Mouse (Mus musculus): ENCODE measurements around the gene Schip1.

The Schip1 gene

GRCm38 (mm10) chr3:68545898-68546297 is 481.3 kb downstream of the Schip1 start:
- in situ Hi-C loops (cut with MboI, MseI): loop anchor here (25.0 kb wide), 1 partner anchor 484 kb away; the partner anchor contains the start of gene Schip1

GRCm38 (mm10) chr3:68555087-68555662 is 490.6 kb downstream of the Schip1 start:
- in situ Hi-C loops (cut with MboI, MseI): no loop called here

- in situ Hi-C loops (cut with MboI, MseI): no loop called here
These were observed 492.3 kb downstream of the Schip1 start for GRCm38 (mm10) chr3:68556891-68557290.

- in situ Hi-C loops (cut with MboI, MseI): no loop called here
These were observed 494.1 kb downstream of the Schip1 start for GRCm38 (mm10) chr3:68558744-68559143.

- in situ Hi-C loops (cut with MboI, MseI): no loop called here
These were observed 495.5 kb downstream of the Schip1 start for GRCm38 (mm10) chr3:68560057-68560456.

GRCm38 (mm10) chr3:68562838-68563237 is 498.2 kb downstream of the Schip1 start:
- in situ Hi-C loops (cut with MboI, MseI): no loop called here

- in situ Hi-C loops (cut with MboI, MseI): no loop called here
These were observed 499.3 kb downstream of the Schip1 start for GRCm38 (mm10) chr3:68563922-68564321.

- in situ Hi-C loops (cut with MboI, MseI): no loop called here
These were observed 500.5 kb downstream of the Schip1 start for GRCm38 (mm10) chr3:68564978-68565674.

- in situ Hi-C loops (cut with MboI, MseI): no loop called here
These were observed 501.1 kb downstream of the Schip1 start for GRCm38 (mm10) chr3:68565675-68566055.

- in situ Hi-C loops (cut with MboI, MseI): no loop called here
These were observed 503.0 kb downstream of the Schip1 start for GRCm38 (mm10) chr3:68567581-68567980.

- in situ Hi-C loops (cut with MboI, MseI): no loop called here
These were observed 503.5 kb downstream of the Schip1 start for GRCm38 (mm10) chr3:68568149-68568548.

- in situ Hi-C loops (cut with MboI, MseI): no loop called here
These were observed 504.1 kb downstream of the Schip1 start for GRCm38 (mm10) chr3:68568716-68569115.

GRCm38 (mm10) chr3:68570319-68570718 is 505.7 kb downstream of the Schip1 start:
- in situ Hi-C loops (cut with MboI, MseI): no loop called here

GRCm38 (mm10) chr3:68572249-68573225 is 507.9 kb downstream of the Schip1 start:
- in situ Hi-C loops (cut with MboI, MseI): no loop called here

- in situ Hi-C loops (cut with MboI, MseI): no loop called here
These were observed 508.6 kb downstream of the Schip1 start for GRCm38 (mm10) chr3:68573226-68573624.

GRCm38 (mm10) chr3:68574097-68574496 is 509.5 kb downstream of the Schip1 start:
- in situ Hi-C loops (cut with MboI, MseI): no loop called here

GRCm38 (mm10) chr3:68574565-68574964 is 510.0 kb downstream of the Schip1 start:
- in situ Hi-C loops (cut with MboI, MseI): no loop called here

GRCm38 (mm10) chr3:68575636-68576340 is 511.2 kb downstream of the Schip1 start:
- in situ Hi-C loops (cut with MboI, MseI): no loop called here

- in situ Hi-C loops (cut with MboI, MseI): no loop called here
These were observed 511.8 kb downstream of the Schip1 start for GRCm38 (mm10) chr3:68576431-68576830.

- in situ Hi-C loops (cut with MboI, MseI): no loop called here
These were observed 512.3 kb downstream of the Schip1 start for GRCm38 (mm10) chr3:68576948-68577347.

GRCm38 (mm10) chr3:68581591-68581990 is 517.0 kb downstream of the Schip1 start:
- in situ Hi-C loops (cut with MboI, MseI): no loop called here

Data from regulatory T cell (primary cell).